Mouse (Mus musculus) skeletal muscle tissue, adult 2 months (tissue): Measurements from ENCODE around the gene Gm9999.
A peak's percentile ranks its signal among the peaks of the same experiment; 100 is the strongest.
"Not testable (repeated sequence)": the region's sequence is repeated elsewhere in the genome, so short reads cannot be mapped to it uniquely, and the experiment has no call there.

ENCODE experiments used
- DNase-seq: peaks from one replicate; pipeline ENCODE4 v3.0.0-alpha.2; 2012; ENCODE audit warnings: low read depth, low spot score

Gm9999 gene

DNA sequence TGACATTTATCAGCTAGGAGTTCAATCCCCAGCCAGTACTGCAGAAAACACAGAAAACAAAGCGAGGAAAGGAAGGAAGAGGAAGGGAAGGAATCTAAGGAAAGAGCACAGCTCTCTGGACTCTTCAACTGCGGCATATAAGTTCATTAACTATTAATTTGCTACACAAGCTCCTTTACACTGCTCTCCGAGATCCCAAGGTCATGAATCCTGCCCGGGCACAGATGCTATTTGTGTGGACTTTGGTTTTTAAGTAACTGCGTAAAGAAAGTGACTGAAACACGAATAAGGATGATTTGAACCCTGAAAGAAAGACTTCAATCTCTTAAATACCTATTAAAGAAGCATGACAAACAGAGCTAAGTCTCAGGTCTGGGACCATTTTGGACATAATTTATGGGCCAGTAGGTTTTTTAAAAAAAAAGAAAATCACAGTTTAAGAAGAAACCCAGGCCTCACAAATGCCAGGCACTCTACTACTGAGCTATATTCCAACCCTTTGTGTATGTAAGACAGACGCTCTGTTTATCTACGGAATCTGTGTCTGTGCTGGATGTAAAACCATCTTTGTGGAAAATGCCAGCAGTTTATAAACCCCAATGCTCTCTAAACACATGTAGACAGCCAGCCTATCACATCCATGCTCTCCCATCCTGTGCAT lies 16.7 kb downstream of the Gm9999 start:
- no peak for DNase-seq

DNA sequence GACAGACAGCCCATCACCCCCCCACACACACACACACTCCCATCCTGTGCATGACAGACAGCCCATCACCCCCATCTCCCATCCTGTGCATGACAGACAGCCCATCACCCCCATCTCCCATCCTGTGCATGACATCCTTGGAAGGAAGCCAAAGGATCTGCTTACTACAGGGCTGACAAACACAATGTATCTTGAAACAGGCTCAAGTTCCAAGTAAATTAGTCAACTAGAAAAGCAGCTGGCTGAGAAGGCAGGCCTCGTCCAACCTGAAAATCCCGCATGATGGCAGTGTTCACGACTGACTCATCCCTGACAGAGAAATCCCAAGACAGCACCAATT lies 17.2 kb downstream of the Gm9999 start:
- DNase-seq = no peak

DNA sequence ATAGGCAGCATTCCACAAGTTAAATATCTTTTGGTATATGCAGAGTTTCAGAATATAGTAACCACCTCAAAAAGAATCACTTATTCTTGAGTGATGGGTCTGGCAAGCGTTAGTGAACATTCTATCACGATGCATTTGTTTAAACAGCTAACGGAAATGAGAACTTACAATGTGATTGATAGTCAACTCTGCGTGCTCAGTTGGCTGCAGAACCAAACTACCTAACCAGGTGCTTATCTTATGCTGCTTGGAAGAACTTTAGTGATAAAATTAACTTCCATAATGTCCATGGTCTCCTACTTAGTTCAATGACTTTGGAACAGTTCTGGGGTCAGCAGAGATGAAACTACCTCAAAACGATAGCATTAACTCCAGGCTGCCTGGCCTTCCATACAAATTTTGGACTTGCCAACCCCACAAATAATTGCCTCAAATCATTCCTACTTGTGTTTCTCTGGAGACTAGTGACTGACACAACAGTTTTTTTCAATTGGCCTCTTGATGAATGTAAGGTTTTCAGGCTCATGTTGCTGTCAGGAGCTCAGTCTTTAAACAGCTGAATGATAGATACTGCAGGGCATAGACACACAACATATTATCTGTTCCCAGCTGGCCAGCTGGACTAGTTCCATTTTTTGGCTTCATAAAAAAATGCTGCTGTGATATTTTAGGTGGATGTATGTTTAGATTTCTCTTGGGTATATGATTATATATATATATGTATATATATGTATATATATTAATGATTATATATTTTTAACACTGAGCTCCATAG lies 17.9 kb downstream of the Gm9999 start:
- DNase-seq = no peak

DNA sequence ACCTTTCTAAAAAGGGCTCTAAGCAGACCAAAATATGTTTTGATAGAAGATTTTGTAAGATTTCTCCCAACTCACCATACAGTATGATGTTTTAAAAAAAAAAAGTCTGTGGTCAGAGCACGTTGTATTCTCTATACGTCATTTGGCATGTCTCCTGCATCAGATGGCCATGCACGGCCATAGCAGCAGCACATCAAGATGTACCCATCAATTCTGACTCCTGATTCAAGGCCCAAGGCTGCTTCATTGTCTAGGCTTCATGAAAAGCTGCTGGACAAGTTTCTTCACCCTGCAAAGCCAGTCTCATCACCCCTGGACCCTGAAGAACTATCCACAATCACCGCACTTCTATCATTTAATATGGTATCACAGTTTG lies 18.5 kb downstream of the Gm9999 start:
- no peak for DNase-seq

DNA sequence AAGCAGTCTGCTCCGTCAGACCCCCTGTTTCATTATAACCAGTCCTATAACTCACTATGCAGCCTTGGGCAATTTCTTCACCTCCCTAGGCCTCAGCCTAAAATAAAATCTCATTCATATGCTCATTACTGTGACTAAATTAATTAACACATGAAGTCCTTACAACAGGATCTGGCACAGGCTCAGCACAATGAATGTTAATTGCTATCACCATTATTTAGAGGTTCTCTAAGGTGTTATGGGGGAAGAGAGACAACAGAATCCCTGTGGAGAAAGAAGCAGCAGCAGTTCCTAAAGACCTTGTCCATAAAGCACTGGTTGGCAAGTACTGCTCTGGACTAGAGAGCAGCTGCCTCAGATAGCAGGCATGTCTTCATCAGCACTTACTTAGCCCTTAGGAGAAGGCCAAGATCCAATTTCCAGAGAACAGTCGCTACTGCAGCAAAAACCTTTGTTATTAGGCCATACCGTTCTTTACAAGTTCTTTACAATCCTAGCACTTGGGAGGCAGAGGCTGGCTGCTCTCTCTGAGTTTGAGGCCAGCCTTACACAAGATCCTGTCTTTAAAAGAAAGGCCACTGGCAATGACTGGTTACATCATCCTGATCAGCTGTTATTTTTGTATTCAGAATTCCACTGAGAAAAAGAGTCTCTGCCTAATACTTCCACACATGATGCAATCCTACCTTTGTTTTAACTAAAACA lies 20.2 kb downstream of the Gm9999 start:
- DNase-seq = no peak

DNA sequence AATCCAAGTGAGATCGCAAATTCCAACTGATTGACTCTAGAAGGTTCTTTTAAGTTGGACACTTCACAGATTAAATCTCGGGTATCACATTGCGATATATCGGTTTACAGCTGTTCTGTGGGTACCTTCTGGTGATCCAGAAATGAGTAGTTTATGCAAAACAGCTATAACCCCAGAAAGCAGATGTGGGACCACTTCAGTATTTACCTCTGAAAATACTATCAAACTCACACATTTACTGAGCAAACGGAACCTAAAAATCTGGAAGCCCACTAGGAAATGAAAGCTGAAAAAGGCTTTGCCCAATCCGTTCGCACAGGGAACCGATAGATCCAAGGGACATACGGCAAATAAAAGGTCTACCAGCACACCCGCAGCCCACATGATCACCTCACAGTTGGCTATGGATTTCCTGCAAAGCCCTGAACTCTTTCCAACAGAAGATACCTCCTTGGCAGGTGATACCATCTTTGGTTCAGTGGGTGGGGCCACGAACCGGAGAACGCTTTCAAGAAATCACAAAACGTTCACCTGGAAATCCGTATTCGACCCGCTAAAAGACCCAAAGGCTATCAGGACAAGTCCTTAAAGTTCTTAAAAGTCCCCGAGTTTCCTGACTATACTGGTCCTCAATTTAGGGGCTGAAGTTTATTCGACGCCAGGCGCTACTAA lies 23.9 kb downstream of the Gm9999 start:
- no peak for DNase-seq

DNA sequence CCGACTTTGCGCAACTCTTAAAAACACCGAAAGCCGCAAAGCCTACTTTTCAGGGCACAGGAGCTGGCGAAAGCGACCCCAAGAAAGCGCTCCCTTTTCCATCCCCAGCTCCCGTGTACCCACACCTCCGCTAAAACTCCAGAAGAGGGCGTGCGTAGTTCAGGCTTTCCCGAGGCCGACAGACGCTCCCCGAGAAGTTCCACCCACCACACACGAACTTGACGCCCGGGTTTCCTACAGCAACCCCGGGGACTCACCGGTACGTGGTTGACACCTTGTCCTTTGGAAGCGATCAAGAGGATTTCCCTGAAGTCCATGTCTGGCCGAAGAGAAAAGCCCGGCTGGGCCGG lies 24.4 kb downstream of the Gm9999 start:
- no peak for DNase-seq

DNA sequence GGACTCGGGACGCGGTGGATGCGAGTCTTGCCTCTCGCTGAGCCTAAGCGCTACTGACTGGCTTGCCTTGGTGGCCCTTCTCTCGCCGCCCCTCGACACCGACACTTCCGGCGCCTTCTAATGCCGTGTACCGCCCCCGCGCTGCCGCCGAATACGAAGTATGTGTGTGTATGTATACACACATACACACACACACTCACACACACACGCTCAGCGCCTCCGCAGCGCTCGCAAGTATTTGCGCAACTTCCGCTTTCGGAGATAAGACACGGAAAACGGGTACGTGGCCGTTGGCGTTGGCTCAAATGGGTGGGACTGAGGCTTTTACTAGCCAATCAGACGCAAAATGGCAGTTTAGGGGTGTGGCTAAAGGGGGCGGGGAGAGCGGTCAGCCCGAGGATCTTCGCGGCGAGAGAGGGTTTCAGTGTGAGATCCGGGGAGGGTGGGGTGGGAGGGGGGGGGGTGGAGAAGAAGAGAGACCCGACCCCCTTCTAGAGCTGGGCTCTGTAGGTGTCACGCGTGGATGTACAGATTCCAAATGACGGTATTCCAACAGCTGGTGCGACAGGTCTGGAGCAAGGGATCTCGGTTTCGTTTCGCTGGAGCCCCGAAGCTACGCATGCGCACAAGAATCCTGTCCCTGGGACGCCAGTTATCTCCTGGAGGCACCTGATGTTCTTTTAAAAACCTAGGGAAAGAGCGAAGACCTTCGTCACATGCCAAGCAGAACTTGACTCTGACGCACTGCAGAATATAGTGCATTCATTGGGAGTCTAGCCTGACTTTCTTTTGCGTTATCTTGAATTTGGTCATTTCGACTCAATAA lies 25.0 kb downstream of the Gm9999 start, which contains the start of gene Spty2d1:
Gene Spty2d1, minus strand, starts transcription at position 244 of the 826 bp plus-strand sequence.
- peak; percentile 99 for DNase-seq

DNA sequence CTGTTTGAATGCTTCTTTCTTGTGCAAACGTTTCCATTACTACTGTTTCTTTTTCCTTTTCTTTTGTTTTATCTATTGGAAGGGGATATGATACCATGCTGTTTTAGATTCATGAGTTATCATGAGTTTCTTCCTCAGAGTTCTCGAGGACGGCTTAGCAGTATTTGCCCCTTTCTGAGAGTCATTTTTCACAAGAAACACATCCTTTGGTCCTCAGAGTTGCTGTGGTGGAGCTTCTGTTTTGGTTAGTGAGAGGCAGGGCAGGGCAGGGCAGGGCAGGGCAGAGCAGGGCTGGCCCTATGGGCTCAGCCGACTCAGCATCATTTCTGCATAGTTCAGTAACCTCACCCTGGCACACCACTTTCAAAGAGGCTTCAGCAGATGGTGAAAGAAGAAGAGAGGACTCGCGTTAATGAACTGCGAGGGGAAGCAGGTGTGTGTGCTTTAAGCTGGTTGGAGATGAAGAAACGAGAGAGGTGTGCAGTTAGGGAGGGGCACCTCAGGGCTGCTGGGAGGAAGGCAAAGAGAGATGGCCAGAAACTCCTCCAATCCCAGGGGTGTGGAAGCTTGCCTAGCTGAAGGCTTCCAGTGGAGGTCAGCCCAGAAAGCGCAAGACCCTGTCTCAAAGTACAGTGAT lies 29.9 kb downstream of the Gm9999 start:
- DNase-seq = no peak

DNA sequence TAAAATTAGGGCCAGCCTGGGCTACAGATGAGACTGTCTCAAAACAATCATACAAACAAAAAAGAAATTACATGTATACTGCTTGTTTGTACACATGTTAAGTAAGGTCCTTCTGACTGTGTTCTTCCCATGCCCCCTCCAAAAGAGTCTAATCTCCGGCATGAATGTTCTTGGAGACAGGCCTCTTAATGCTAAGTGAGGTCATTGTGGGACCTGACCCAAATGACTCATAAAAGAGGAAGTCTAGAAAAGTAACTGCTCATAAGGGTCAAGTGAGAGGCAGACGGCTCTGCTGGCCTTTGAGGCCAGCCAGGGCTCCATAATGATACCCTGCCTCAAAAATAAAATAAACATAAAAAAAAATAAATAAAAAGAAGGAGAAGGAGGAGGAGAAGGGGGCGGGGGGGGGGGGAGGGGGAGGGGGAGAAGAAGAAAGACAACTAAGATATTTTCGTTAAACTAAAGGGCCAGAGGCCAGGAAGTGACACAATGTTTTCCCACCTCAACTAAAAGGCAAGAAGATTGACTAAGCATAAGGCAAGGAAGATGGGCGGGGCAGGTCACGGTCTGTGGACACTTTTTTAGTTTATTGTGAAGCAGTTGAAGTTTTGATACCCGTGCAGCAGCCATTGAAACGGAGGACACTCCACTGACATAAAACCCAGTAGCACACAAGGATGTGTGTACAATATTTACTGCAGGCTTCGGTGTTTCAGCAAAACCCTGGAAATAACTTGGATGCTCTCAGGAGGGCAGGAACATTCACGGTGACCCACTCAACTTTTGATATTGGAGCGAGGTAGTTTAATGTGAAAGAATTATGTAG lies 31.4 kb downstream of the Gm9999 start:
- DNase-seq = peak; percentile 74

DNA sequence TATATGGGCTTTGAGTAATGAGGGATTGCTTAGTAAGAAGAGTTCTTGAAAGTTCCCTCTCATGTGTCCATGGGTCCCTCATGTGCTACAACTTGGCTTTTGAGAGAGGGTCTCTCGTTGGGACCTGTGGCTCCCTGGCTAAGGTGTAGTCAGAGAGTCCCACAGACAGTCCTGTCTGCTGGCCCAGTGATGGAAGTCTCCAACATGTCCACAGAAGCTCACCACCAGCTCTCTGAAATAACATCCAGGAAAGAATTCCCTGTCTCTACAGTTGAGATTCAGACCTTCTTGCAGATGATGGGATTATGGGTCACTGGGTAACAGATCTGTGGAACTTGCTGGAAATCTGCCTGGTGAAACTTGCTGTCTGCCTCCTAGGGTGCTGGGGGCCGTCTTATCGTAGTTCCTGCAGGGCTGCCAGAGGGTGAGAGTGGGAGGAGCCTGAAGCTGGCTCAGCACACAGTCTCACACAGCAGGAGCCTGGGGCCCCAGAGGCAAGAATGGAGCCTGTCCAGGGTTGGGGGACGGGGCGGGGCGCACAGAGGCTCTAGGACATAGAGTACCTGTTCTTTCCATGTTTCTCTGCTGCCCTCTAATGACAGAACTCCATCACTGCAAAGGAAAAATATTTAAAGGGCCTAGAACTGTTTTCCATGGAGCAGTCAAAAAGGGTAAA lies 32.1 kb downstream of the Gm9999 start:
- peak; percentile 76 for DNase-seq

DNA sequence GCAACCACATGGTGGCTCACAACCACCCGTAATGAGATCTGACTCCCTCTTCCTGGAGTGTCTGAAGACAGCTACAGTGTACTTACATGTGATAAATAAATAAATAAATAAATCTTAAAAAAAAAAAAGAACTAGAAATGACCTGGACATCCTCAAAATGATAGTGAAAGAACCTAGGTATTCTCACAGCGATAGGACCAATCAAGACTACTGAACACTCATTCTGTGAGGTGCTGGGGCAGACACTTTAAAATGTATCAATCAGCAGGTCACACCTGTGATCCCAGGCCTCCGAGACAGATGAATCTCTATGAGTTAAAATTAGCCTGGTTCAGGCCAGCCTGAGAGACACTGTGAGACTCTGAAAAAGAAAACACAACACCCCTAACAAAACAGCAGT lies 33.2 kb downstream of the Gm9999 start:
- DNase-seq = no peak

DNA sequence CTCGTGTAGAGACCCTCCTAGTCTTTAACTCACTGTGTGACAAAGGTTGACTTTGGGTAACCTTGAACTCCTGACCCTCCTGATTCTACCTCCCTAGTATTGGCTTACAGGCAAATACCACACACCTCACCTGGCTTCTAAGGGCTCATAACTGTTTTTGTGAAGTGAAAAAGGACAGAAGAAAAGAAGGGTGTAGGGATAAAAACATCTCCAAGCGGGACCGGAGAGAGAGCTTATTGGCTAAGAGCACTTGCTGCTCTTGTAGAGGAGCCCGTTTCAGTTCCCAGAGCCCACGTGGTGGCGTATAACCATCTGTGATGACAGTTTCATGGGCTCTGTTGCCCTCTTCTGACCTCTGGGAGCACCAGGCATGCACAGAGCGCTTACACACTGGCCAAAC lies 33.8 kb downstream of the Gm9999 start:
- DNase-seq = no peak

DNA sequence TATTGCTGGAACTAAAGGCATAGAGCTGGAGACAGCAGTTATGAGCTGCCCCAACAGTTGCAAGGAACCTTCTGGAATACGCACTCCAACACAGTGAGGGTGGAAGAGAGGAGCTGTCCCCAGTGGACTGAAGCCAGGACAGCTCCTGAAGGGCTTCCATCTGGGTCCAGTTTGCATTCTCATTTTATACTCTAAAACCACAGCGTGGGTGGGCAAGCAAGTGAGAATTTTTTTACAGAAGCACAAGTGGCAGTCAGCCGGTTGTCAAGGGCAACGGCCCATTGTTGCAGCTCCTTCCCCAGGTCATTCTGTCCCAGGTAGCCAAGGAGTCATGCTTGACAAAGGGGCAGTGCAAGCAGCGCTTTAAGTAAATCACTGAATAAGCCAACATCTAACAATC lies 36.3 kb downstream of the Gm9999 start:
- no peak for DNase-seq

DNA sequence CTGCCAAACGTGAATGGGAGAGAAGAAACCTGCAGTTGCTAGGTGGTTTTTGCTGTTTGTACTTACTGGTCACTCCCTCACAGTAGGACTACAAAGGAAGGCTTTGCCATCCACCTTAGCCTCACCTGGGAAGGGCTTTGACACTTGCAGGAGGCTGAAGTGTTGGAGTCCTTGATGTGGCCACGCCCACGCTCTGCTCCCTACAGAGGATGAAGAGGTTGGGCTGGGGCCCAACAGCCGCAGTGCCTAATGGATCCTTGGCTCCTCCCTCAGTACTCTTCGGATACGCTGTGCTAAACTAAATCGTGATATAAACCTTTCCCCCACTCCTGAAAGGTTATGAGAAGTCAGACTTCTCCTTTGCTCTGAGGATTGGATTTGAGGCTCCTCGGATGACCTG lies 37.6 kb downstream of the Gm9999 start:
- DNase-seq = no peak

DNA sequence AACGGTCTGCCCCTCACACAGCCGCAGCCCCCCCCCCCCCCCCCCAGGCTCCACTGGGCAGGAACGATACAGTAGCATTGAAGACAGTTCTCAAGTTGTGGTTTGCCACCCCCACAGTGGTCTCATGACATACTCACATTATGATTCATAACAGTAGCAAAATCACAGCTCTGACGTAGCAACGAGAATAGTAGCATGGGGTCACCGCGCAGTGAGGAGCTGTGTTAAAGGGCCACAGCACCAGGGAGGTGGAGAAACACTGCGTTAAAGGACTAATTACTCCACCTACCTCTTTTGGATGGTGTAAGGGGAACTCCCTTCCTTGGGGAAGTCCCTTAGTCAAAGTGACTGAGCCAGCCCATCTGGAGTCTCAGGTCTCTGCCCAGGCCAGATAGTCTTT lies 39.1 kb downstream of the Gm9999 start:
- DNase-seq = no peak

DNA sequence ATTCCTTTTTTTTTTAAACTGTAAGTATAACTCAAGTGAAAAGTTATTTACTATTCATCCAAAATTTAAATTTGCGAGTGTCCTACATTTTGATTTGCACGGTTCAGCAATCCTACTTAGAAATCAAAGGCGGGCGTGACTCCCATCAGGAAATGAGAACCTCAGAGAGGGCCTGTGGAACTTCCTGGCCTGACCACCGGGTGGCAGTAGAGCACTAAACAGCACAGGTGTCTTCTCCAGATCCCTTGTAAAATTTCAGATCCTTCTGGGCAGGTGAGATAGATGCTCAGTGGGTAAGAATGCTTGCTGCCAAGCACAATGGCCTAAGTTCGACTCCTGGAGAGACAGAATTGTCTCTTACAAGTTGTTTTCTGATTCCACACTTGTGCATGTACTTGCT lies 40.1 kb downstream of the Gm9999 start:
- peak; percentile 61 for DNase-seq

DNA sequence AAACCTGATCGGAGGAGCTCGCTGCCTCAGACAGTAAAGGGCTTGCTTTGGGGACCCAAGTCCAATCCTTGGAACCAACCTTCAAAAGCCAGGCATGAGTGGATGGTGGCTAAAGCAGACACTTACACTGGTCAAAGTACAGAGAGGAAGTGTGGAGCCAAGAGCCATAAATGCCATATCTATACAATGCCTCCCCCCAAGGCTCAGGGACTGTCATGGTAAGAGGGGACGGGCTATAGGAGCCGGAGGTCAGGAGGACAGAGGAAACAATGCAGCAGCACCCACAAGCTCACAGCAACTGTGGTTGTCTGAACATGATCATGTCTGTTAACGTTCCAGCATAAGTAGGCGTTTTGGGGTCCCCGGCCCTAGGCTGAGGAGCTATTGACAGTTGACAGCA lies 41.1 kb downstream of the Gm9999 start:
- DNase-seq = no peak

DNA sequence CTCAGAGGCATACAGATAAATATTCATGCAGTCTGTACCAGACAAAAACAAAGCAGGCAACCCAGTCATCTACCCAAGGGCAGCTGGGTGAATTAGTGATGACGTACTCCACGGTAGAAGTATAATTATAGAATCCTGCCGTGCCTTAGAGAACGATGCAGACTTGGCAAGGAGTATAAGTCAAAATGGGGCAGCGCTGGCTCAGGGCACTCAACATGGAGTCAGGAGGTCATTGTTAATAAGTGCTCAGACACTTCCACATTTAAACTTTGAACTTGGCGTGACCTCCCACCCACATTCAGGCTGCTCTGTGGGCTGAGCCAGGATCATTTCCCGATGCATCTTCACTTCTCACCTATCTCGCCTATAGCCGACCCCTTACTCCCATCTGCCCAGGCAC lies 42.0 kb downstream of the Gm9999 start:
- DNase-seq = no peak

DNA sequence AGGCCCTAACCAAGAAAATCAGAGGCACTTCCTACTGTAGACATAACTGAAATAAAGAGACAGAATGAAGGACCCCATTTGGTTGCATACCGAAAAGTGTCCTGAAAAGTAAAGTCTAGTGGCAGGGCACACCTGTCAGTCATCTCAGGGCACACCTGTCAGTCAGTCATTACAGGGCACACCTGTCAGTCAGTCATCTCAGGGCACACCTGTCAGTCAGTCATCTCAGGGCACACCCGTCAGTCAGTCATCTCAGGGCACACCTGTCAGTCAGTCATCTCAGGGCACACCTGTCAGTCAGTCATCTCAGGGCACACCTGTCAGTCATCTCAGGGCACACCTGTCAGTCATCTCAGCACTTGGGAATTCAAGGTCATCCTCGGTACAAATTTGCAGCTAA lies 43.5 kb downstream of the Gm9999 start:
- not testable (repeated sequence) for DNase-seq
